Mouse (Mus musculus): ENCODE measurements around the gene Nfkbid.

DNA sequence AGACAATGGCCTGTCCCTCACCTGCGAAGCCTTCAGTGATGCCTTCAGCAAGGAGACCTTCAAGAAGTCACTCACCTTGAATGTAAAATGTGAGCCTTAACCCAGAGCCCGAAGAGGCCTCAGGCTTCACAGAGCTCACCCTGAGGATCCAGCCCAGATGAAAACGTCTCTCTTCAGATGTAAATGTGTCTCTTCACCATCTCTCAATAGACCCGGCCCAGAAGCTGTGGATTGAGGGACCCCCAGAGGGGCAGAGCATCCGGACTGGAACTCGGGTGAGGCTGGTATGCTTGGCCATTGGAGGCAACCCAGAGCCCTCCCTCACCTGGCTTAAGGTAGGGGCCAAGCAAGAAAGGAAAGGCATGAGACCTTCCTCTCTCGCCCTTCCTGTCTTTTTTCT, 42.0 kb downstream of the Nfkbid start:
- TF ChIP-seq CTCF (IDR thresholded peaks at IDR 0.05; ENCODE audit: control insufficient read depth, insufficient read depth, insufficient replicate concordance, low read depth, low read length) (no peak), POLR2A (IDR thresholded peaks at IDR 0.05; ENCODE audit: control insufficient read depth, low read depth, low read length) (no peak)

Data from testis, adult 2 months (tissue).